Mouse (Mus musculus) lung, postnatal 0 days (tissue): Measurements from ENCODE around the gene Pou6f2. TPM values are rescaled to one million over a fixed set of nuclear protein-coding genes. Genes with fewer than 3 reads are reported as not detected.

Experiments
- ATAC-seq: fragments of 200-750 bp; cut with Nextera tagmentation; 2 replicates; pipeline ENCODE4 v1.8.0; 2017; ENCODE audit warnings: moderate library complexity
- DNase-seq: peaks from one replicate; pipeline ENCODE4 v3.0.0-alpha.2; 2016; ENCODE audit warnings: low spot score
- H3K27ac ChIP-seq: fragments of 300-500 bp; sonication (generic); 2 replicates; pipeline ENCODE4 v1.5.1; 2014; ENCODE audit warnings: antibody characterized with exemption, mild to moderate bottlenecking, low read length, mixed read lengths
- H3K27me3 ChIP-seq: fragments of 300-500 bp; sonication (generic); replicated peaks from 2 replicates; pipeline ENCODE4 v1.6.1; 2014; ENCODE audit warnings: low read length, mixed read lengths; ENCODE audit not compliant: insufficient read depth
- H3K36me3 ChIP-seq: fragments of 300-500 bp; sonication (generic); 2 replicates; pipeline ENCODE4 v1.6.1; 2014; ENCODE audit warnings: low read length, mixed read lengths; ENCODE audit not compliant: insufficient read depth
- H3K4me1 ChIP-seq: fragments of 300-500 bp; sonication (generic); 2 replicates; pipeline ENCODE4 v1.6.1; 2014; ENCODE audit warnings: antibody characterized with exemption, low read depth, low read length, mixed read lengths; ENCODE audit not compliant: insufficient read depth
- H3K4me2 ChIP-seq: fragments of 300-500 bp; sonication (generic); replicated peaks from 2 replicates; pipeline ENCODE4 v1.6.1; 2014; ENCODE audit warnings: low read depth, mild to moderate bottlenecking, low read length, moderate library complexity, mixed read lengths
- H3K4me3 ChIP-seq: fragments of 300-500 bp; sonication (generic); 2 replicates; pipeline ENCODE4 v1.5.1; 2014; ENCODE audit warnings: low read depth, low read length
- H3K9ac ChIP-seq: fragments of 300-500 bp; sonication (generic); replicated peaks from 2 replicates; pipeline ENCODE4 v1.6.1; 2014; ENCODE audit warnings: low read depth, mild to moderate bottlenecking
- H3K9me3 ChIP-seq: fragments of 300-500 bp; sonication (generic); 2 replicates; pipeline ENCODE4 v1.6.1; 2016; ENCODE audit warnings: low read length, mixed read lengths
- CTCF ChIP-seq: IDR thresholded peaks from 2 replicates; pipeline ENCODE4 v1.5.1; 2016; ENCODE audit warnings: antibody characterized with exemption, mild to moderate bottlenecking
- EP300 ChIP-seq: IDR thresholded peaks from 2 replicates; pipeline ENCODE4 v1.6.1; 2016; ENCODE audit warnings: antibody characterized with exemption, mild to moderate bottlenecking, control low read depth
- WGBS: fragments of 180-500 bp; shearing (Covaris S2); extraction: QIAGEN DNeasy Blood & Tissue Kit; methylation state at CpG from one replicate; pipeline ENCODE4 v1.1.7; 2014; 5-methylcytosine and 5-hydroxymethylcytosine counted together
- polyA plus RNA-seq: library from polyadenylated mRNA; unstranded; fragments of >200 nt; fragmentation: Nextera tagmentation; extraction: Ambion mirVana; gene quantifications from 2 replicates; pipeline ENCODE4 v1.2.1, GENCODE M21; 2015

Pou6f2 gene
- polyA plus RNA-seq, 1 experiment from 2014 or later, result not detected

DNA sequence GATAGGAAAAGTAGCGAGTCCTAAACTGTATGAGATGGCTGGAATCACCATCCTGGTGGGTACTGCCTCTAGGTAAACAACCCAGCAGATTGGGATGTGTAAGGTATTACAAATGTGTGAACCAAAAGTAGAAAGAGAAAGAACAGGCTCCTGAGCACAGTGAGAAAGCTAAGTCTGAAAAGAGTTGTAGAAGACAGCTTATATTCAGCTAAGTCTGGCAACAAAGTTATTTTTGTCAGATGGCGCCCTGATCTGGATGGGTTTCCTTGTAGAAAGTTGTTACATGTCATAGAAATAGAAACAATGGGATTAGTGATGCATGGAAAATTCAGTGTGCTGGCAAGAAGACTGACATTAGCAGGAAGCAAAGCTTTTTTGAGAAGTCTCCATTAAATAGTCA is 59.5 kb downstream of the Pou6f2 start:
- WGBS, result 61% methylated on average over 2 of the region's 2 CpGs
- H3K27me3 ChIP-seq, result no peaks in the 10 kb centered on the region
- H3K4me2 ChIP-seq, result no peak overlapping the region
- H3K27ac ChIP-seq, result no peak overlapping the region
- ATAC-seq (no peak), DNase-seq (no peak)
- no peaks in the 10 kb centered on the region for H3K36me3 ChIP-seq
- TF ChIP-seq EP300, result no peak
- no peak for TF ChIP-seq CTCF
- H3K9ac ChIP-seq, result no peak overlapping the region
- no peaks in the 10 kb centered on the region for H3K4me1 ChIP-seq
- no peak overlapping the region for H3K4me3 ChIP-seq
- no peaks in the 10 kb centered on the region for H3K9me3 ChIP-seq

DNA sequence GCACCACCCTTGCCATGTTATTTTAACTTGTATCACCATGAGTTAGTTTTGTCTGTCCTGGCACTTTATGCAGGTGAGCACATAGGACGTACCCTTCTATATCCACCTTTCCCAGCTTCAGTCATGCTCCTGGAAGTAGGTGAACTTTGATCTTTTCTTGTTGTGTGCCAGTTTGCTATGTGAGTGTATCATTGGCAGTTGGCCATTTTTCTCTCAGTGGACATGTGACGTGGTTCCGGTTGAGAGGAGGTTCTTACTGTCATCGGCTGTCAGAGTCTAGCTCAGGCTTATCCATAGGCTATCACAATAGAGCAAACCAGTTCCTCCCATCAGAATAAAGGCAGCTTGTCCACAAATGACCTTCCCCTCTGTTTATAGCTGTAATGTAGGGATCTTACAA is 63.5 kb downstream of the Pou6f2 start:
- Histone ChIP-seq H3K9ac (no peak overlapping the region), H3K9me3 (no peaks in the 10 kb centered on the region), H3K27ac (no peak overlapping the region), H3K27me3 (no peaks in the 10 kb centered on the region), H3K4me2 (no peak overlapping the region), H3K4me1 (no peaks in the 10 kb centered on the region), H3K4me3 (no peak overlapping the region), H3K36me3 (no peaks in the 10 kb centered on the region)
- TF ChIP-seq CTCF, result no peak
- no peak for TF ChIP-seq EP300
- DNase-seq (no peak), ATAC-seq (no peak)
- 77% methylated on average over 4 of the region's 4 CpGs for WGBS

DNA sequence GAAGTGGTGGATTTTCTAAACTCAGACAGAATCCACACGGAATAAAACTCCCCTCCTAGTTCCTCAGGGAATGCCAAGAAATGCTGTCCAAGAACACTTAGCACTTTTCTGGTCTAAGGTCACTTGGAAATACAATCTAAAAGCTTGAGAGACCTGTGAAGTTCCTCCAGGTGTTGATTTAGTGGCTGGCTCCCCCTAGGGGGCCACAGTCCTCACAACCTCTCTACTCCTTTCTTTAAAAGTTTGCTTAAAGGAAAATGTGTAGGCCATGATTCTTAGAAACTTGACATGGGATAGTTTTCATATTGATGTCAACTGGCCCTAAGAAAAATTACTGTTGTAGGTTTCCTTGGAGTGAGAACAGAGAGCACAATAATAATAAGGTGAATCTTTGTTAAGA is 64.9 kb downstream of the Pou6f2 start:
- no peak overlapping the region for H3K9ac ChIP-seq
- WGBS, result 14% methylated on average over 1 of the region's 1 CpGs
- DNase-seq, result no peak
- no peaks in the 10 kb centered on the region for H3K9me3 ChIP-seq
- TF ChIP-seq EP300, result no peak
- TF ChIP-seq CTCF, result no peak
- no peaks in the 10 kb centered on the region for H3K36me3 ChIP-seq
- no peaks in the 10 kb centered on the region for H3K4me1 ChIP-seq
- H3K4me2 ChIP-seq, result no peak overlapping the region
- H3K4me3 ChIP-seq, result no peak overlapping the region
- no peaks in the 10 kb centered on the region for H3K27me3 ChIP-seq
- H3K27ac ChIP-seq, result no peak overlapping the region
- ATAC-seq, result no peak

DNA sequence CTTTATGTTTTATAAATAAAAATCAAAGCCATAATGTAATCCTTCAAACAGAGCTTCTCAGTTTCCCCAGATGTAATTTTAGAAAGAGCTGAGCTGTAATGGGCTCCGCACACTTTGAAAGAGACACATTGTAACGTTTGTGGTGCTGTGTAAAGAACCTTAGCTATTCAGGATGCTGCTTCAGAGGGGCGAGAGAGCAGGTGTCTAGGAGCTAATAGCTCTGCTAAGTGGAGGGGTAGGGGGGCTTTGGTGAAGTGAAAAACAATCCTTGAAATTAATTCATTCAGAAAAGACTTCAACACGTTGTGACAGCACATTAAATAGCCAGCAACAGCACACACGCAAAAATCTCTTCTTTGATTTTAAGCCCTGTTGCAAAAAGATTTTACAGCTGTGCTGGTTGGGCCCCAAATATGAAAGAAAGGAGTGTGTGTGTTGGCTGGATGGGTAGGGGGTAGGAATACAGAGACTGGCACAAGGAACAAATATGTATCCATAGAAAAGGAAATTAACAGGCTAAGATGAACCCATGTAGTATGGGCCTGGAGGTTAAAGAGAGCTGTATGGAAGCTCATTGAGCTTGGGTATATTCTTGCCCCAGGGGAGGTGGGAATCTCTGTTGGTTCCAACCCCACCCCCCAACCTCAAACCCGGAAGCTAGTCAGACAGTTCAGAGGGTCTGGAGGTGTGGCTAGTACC is 73.4 kb downstream of the Pou6f2 start:
- H3K4me3 ChIP-seq, result no peak overlapping the region
- no peaks in the 10 kb centered on the region for H3K27me3 ChIP-seq
- H3K4me2 ChIP-seq, result no peak overlapping the region
- H3K27ac ChIP-seq, result no peak overlapping the region
- TF ChIP-seq CTCF, result no peak
- no peaks in the 10 kb centered on the region for H3K36me3 ChIP-seq
- WGBS, result 62% methylated on average over 6 of the region's 6 CpGs
- H3K9ac ChIP-seq, result no peak overlapping the region
- DNase-seq (no peak), ATAC-seq (no peak)
- H3K4me1 ChIP-seq, result no peaks in the 10 kb centered on the region
- no peaks in the 10 kb centered on the region for H3K9me3 ChIP-seq

DNA sequence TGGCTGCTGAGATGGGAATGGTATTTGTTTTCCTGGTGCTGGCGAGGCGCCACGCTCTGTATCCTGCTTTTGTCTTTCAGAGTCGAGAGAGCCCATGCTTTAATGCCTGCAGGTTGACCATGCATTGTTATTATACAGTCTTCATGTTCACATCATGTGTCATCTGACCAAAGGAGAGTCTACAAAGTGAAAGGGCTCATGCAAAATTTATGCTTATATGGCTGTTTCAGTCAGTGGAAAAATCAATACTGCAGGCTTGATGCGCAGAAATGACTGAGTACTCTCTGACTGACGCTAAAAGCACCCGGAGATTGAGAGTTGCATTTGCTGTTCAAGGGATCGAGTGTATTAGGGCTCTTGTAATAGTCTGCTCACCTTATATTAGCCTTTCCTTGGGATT is 74.1 kb downstream of the Pou6f2 start:
- no peaks in the 10 kb centered on the region for H3K4me1 ChIP-seq
- ATAC-seq, result no peak
- 69% methylated on average over 8 of the region's 8 CpGs for WGBS
- H3K27ac ChIP-seq, result no peak overlapping the region
- no peak overlapping the region for H3K4me2 ChIP-seq
- TF ChIP-seq CTCF, result no peak
- no peak for TF ChIP-seq EP300
- DNase-seq, result no peak
- no peaks in the 10 kb centered on the region for H3K9me3 ChIP-seq
- no peak overlapping the region for H3K9ac ChIP-seq
- no peaks in the 10 kb centered on the region for H3K27me3 ChIP-seq
- no peak overlapping the region for H3K4me3 ChIP-seq
- no peaks in the 10 kb centered on the region for H3K36me3 ChIP-seq

DNA sequence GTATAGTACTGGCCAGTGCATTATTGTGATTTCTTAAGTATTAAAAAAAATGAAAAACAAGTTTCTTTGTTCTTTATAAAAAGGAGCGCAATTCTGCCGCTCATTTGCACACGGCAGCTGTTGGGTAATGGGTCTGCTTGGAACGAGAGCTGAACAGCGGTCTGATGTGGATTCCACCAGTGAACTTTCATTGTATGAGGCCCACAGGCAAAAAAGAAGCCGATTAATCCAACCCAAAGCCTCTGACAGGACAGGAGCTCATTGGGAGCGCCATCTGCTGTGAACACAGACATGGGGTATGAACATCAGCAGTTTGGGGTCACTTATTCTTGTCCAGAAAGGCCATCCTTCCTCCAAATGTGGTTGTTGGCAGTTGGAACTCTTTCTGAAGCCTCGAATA is 84.9 kb downstream of the Pou6f2 start:
- Histone ChIP-seq H3K36me3 (no peaks in the 10 kb centered on the region), H3K4me1 (no peaks in the 10 kb centered on the region), H3K27ac (no peak overlapping the region), H3K9ac (no peak overlapping the region), H3K9me3 (no peaks in the 10 kb centered on the region), H3K4me2 (no peak overlapping the region), H3K27me3 (no peaks in the 10 kb centered on the region), H3K4me3 (no peak overlapping the region)
- ATAC-seq (no peak), DNase-seq (no peak)
- no peak for TF ChIP-seq CTCF
- TF ChIP-seq EP300, result no peak
- 82% methylated on average over 8 of the region's 8 CpGs for WGBS

DNA sequence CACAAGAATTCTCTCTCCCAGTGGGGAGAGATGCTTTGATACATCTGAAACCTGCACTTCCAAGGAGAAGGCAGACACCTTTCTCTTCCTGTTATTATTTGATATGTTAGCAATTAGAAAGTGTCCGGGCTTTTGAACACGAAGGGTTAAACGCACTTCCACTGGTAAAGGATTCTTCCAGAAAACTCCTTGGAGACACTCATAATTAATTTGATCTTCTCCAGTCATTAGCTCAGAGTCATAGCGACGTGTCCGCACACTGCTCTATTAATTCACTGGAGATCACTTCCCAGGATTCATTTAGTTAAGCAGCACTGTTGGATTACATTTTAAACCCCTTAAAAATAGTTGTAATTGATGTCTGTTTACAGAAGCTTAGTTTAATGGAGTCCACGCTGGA is 88.5 kb downstream of the Pou6f2 start:
- Histone ChIP-seq H3K9ac (no peak overlapping the region), H3K36me3 (no peaks in the 10 kb centered on the region), H3K4me2 (no peak overlapping the region), H3K27me3 (no peaks in the 10 kb centered on the region), H3K9me3 (no peaks in the 10 kb centered on the region), H3K4me1 (no peaks in the 10 kb centered on the region), H3K27ac (no peak overlapping the region), H3K4me3 (no peak overlapping the region)
- 57% methylated on average over 7 of the region's 7 CpGs for WGBS
- no peak for DNase-seq
- no peak for ATAC-seq
- no peak for TF ChIP-seq CTCF
- TF ChIP-seq EP300, result no peak
